Mouse (Mus musculus) right cerebral cortex, adult 2 months (tissue): Measurements from ENCODE around the gene Kazn.

ENCODE experiments used
- DNase-seq, 2 experiments: peaks; one replicate each; pipeline ENCODE4 v3.0.0; 2021 to 2022; ENCODE audit warnings: low spot score in 2 of 2

Gene Kazn

GRCm38 (mm10) chr4:142117993-142118392, 121.2 kb downstream of the Kazn start:
- DNase-seq, result no peak

- peak; percentile 57 to 60 for DNase-seq
Observed at GRCm38 (mm10) chr4:142113306-142113705, 125.9 kb downstream of the Kazn start.

GRCm38 (mm10) chr4:142103081-142103671, 136.0 kb downstream of the Kazn start:
- peak in 1 of 2 experiments; percentile 15 for DNase-seq

- peak; percentile 82 to 92 for DNase-seq
Observed at GRCm38 (mm10) chr4:142098303-142098702, 140.9 kb downstream of the Kazn start.

- no peak for DNase-seq
Observed at GRCm38 (mm10) chr4:142097871-142098270, 141.3 kb downstream of the Kazn start.

- no peak for DNase-seq
Observed at GRCm38 (mm10) chr4:142095513-142096241, 143.5 kb downstream of the Kazn start.

GRCm38 (mm10) chr4:142094386-142094785, 144.8 kb downstream of the Kazn start:
- DNase-seq, result no peak

- no peak for DNase-seq
Observed at GRCm38 (mm10) chr4:142091100-142091499, 148.1 kb downstream of the Kazn start.

GRCm38 (mm10) chr4:142089966-142090365, 149.2 kb downstream of the Kazn start:
- no peak for DNase-seq

- no peak for DNase-seq
Observed at GRCm38 (mm10) chr4:142088836-142089235, 150.4 kb downstream of the Kazn start.

- DNase-seq, result no peak
Observed at GRCm38 (mm10) chr4:142088409-142088808, 150.8 kb downstream of the Kazn start.

GRCm38 (mm10) chr4:142084936-142085563, 154.2 kb downstream of the Kazn start:
- no peak for DNase-seq

GRCm38 (mm10) chr4:142084131-142084899, 154.9 kb downstream of the Kazn start, which contains the start of gene Tmem51:
Gene Tmem51 (minus strand): TSS chr4:142084304.
- no peak for DNase-seq

- DNase-seq, result peak; percentile 31 to 41
Observed at GRCm38 (mm10) chr4:142083762-142084130, 155.5 kb downstream of the Kazn start.

- no peak for DNase-seq
Observed at GRCm38 (mm10) chr4:142083193-142083592, 156.0 kb downstream of the Kazn start.

GRCm38 (mm10) chr4:142082703-142083102, 156.5 kb downstream of the Kazn start:
- DNase-seq, result no peak

GRCm38 (mm10) chr4:142081631-142082283, 157.4 kb downstream of the Kazn start:
- no peak for DNase-seq

GRCm38 (mm10) chr4:142080901-142081630, 158.1 kb downstream of the Kazn start:
- peak; percentile 33 to 36 for DNase-seq

- DNase-seq, result no peak
Observed at GRCm38 (mm10) chr4:142080487-142080767, 158.8 kb downstream of the Kazn start.

GRCm38 (mm10) chr4:142079629-142080486, 159.3 kb downstream of the Kazn start:
- DNase-seq, result no peak
